In genomic region chr17:30454155-30454861, GRCm38 (mm10) we compare ENCODE assay signal across 18 mouse cellular contexts.
A peak's percentile ranks its signal among the peaks of the same experiment; 100 is the strongest.
DNase-seq lines count a peak whose midpoint lies in the region; ATAC-seq lines count a peak whose summit lies in the region.
"Had no signal": no experiment of that assay in that cellular context is flagged by ENCODE, and none has a peak within 500 bp of the region (broad histone marks: within the 10 kb centered on the region; RNA-seq: fewer than 3 reads in every experiment).

No protein-coding gene starts in this region.

- peaks cover 37% of the 10 kb centered on the region for H3K4me1 ChIP-seq in forebrain, embryonic 12.5 days
- peaks cover 6% of the 10 kb centered on the region; the same call in 1 of the 2 replicates for H3K4me1 ChIP-seq in forebrain, embryonic 11.5 days (replicated peaks; ENCODE audit: control insufficient read depth, insufficient read depth, low read length)
- no peaks in the 10 kb centered on the region for H3K4me1 ChIP-seq in intestine, embryonic 16.5 days (ENCODE audit: control insufficient read depth, insufficient read depth, low read length)
- no peaks in the 10 kb centered on the region for H3K4me1 ChIP-seq in intestine, embryonic 15.5 days (replicated peaks)
- H3K4me1 ChIP-seq in midbrain, embryonic 16.5 days (ENCODE audit: control insufficient read depth, insufficient read depth, low read length) = peaks cover 15% of the 10 kb centered on the region
- H3K4me1 ChIP-seq in midbrain, embryonic 11.5 days (ENCODE audit: control insufficient read depth, insufficient read depth, low read length) = peaks cover 12% of the 10 kb centered on the region
- H3K4me1 ChIP-seq: liver, embryonic 13.5 days; stomach, embryonic 15.5 days had no signal

- H3K36me3 ChIP-seq in forebrain, embryonic 12.5 days (replicated peaks) = no peaks in the 10 kb centered on the region
- no peaks in the 10 kb centered on the region for H3K36me3 ChIP-seq in forebrain, embryonic 11.5 days (ENCODE audit: control insufficient read depth, insufficient read depth, low read length)
- no peaks in the 10 kb centered on the region for H3K36me3 ChIP-seq in intestine, embryonic 16.5 days (ENCODE audit: control insufficient read depth, insufficient read depth, low read length)
- H3K36me3 ChIP-seq in intestine, embryonic 15.5 days = no peaks in the 10 kb centered on the region
- no peaks in the 10 kb centered on the region for H3K36me3 ChIP-seq in midbrain, embryonic 16.5 days (ENCODE audit: control insufficient read depth, insufficient read depth, low read length)
- no peaks in the 10 kb centered on the region for H3K36me3 ChIP-seq in midbrain, embryonic 11.5 days (ENCODE audit: control insufficient read depth, insufficient read depth, low read length)
- H3K36me3 ChIP-seq: embryonic facial prominence, embryonic 10.5 days; embryonic facial prominence, embryonic 15.5 days; kidney, embryonic 15.5 days; limb, embryonic 10.5 days; limb, embryonic 15.5 days; liver, embryonic 13.5 days; neural tube, embryonic 15.5 days; stomach, embryonic 15.5 days had no signal

- 39% methylated on average over 6 of the region's 6 CpGs for WGBS in forebrain, embryonic 12.5 days
- 51% methylated on average over 6 of the region's 6 CpGs for WGBS in forebrain, embryonic 11.5 days
- 64% methylated on average over 6 of the region's 6 CpGs for WGBS in intestine, embryonic 16.5 days
- WGBS in intestine, embryonic 15.5 days = 71% methylated on average over 6 of the region's 6 CpGs
- WGBS in midbrain, embryonic 16.5 days = 36% methylated on average over 6 of the region's 6 CpGs
- 58% methylated on average over 6 of the region's 6 CpGs for WGBS in midbrain, embryonic 11.5 days

- DNase-seq in forebrain, embryonic 11.5 days (ENCODE audit: low spot score) = no peak
- DNase-seq in midbrain, embryonic 11.5 days (ENCODE audit: low spot score, missing footprints) = no peak
- no peak for DNase-seq in frontal cortex, postnatal 36 days (ENCODE audit: low spot score in 2 of 2)
- DNase-seq: liver, embryonic 13.5 days had no signal

- H3K4me3 ChIP-seq in forebrain, embryonic 12.5 days (replicated peaks) = no peak overlapping the region
- H3K4me3 ChIP-seq in forebrain, embryonic 11.5 days (ENCODE audit: low read depth, low read length) = no peak overlapping the region
- H3K4me3 ChIP-seq in intestine, embryonic 16.5 days (ENCODE audit: low read length) = no peak overlapping the region
- H3K4me3 ChIP-seq in intestine, embryonic 15.5 days (replicated peaks) = no peak overlapping the region
- no peak overlapping the region for H3K4me3 ChIP-seq in midbrain, embryonic 16.5 days (ENCODE audit: low read depth, low read length)
- no peak overlapping the region for H3K4me3 ChIP-seq in midbrain, embryonic 11.5 days (ENCODE audit: low read depth, low read length)
- H3K4me3 ChIP-seq: embryonic facial prominence, embryonic 10.5 days; embryonic facial prominence, embryonic 15.5 days; gastrocnemius, adult 2 months; kidney, embryonic 15.5 days; limb, embryonic 10.5 days; limb, embryonic 15.5 days; liver, embryonic 13.5 days; neural tube, embryonic 15.5 days; stomach, embryonic 15.5 days had no signal

- 0 out of 2 replicates have a peak overlapping the region, but pooled peaks have one; percentile 43 for H3K27ac ChIP-seq in forebrain, embryonic 12.5 days
- no peak overlapping the region for H3K27ac ChIP-seq in forebrain, embryonic 11.5 days (ENCODE audit: low read depth, low read length)
- no peak overlapping the region for H3K27ac ChIP-seq in intestine, embryonic 16.5 days (ENCODE audit: low read length)
- H3K27ac ChIP-seq in intestine, embryonic 15.5 days = no peak overlapping the region
- H3K27ac ChIP-seq in midbrain, embryonic 16.5 days (ENCODE audit: low read length) = peak overlapping the region; percentile 2; the same call in 1 of the 2 replicates
- H3K27ac ChIP-seq in midbrain, embryonic 11.5 days (ENCODE audit: low read depth, low read length) = no peak overlapping the region
- H3K27ac ChIP-seq: embryonic facial prominence, embryonic 10.5 days; embryonic facial prominence, embryonic 15.5 days; gastrocnemius, adult 2 months; kidney, embryonic 15.5 days; limb, embryonic 10.5 days; limb, embryonic 15.5 days; liver, embryonic 13.5 days; neural tube, embryonic 15.5 days; stomach, embryonic 15.5 days had no signal

- peak; percentile 49; the same call in 1 of the 2 replicates for ATAC-seq in forebrain, embryonic 12.5 days (ENCODE audit: low FRiP score)
- ATAC-seq in forebrain, embryonic 11.5 days (replicated peaks; ENCODE audit: low FRiP score) = no peak
- 0 out of 2 replicates have a peak, but pooled peaks have one; percentile 16 for ATAC-seq in intestine, embryonic 16.5 days
- ATAC-seq in intestine, embryonic 15.5 days = no peak
- ATAC-seq in midbrain, embryonic 16.5 days = peak; percentile 62
- ATAC-seq in midbrain, embryonic 11.5 days (ENCODE audit: low FRiP score) = no peak

- H3K27me3 ChIP-seq in forebrain, embryonic 12.5 days = no peaks in the 10 kb centered on the region
- no peaks in the 10 kb centered on the region for H3K27me3 ChIP-seq in forebrain, embryonic 11.5 days (ENCODE audit: control insufficient read depth, insufficient read depth, low read length)
- no peaks in the 10 kb centered on the region for H3K27me3 ChIP-seq in intestine, embryonic 16.5 days (replicated peaks; ENCODE audit: control insufficient read depth, insufficient read depth, low read length)
- H3K27me3 ChIP-seq in intestine, embryonic 15.5 days (replicated peaks) = no peaks in the 10 kb centered on the region
- no peaks in the 10 kb centered on the region for H3K27me3 ChIP-seq in midbrain, embryonic 16.5 days (ENCODE audit: control insufficient read depth, insufficient read depth, low read depth, low read length)
- no peaks in the 10 kb centered on the region for H3K27me3 ChIP-seq in midbrain, embryonic 11.5 days (ENCODE audit: control insufficient read depth, insufficient read depth, low read length)
- H3K27me3 ChIP-seq: kidney, embryonic 15.5 days; limb, embryonic 15.5 days; liver, embryonic 13.5 days; neural tube, embryonic 15.5 days; stomach, embryonic 15.5 days had no signal

- H3K4me2 ChIP-seq in forebrain, embryonic 12.5 days = no peak overlapping the region
- no peak overlapping the region for H3K4me2 ChIP-seq in forebrain, embryonic 11.5 days (ENCODE audit: low read depth, low read length, severe bottlenecking)
- H3K4me2 ChIP-seq in intestine, embryonic 16.5 days (ENCODE audit: low read depth, low read length) = no peak overlapping the region
- H3K4me2 ChIP-seq in intestine, embryonic 15.5 days (replicated peaks) = no peak overlapping the region
- no peak overlapping the region for H3K4me2 ChIP-seq in midbrain, embryonic 16.5 days (ENCODE audit: low read length)
- no peak overlapping the region for H3K4me2 ChIP-seq in midbrain, embryonic 11.5 days
- H3K4me2 ChIP-seq: embryonic facial prominence, embryonic 15.5 days; heart, embryonic 11.5 days; kidney, embryonic 15.5 days; limb, embryonic 15.5 days; liver, embryonic 13.5 days; lung, embryonic 14.5 days; neural tube, embryonic 15.5 days; stomach, embryonic 15.5 days had no signal

- no peaks in the 10 kb centered on the region for H3K9me3 ChIP-seq in forebrain, embryonic 12.5 days
- no peaks in the 10 kb centered on the region for H3K9me3 ChIP-seq in forebrain, embryonic 11.5 days (ENCODE audit: control insufficient read depth, low read length)
- no peaks in the 10 kb centered on the region for H3K9me3 ChIP-seq in intestine, embryonic 16.5 days (ENCODE audit: control insufficient read depth, low read length)
- H3K9me3 ChIP-seq in intestine, embryonic 15.5 days = no peaks in the 10 kb centered on the region
- H3K9me3 ChIP-seq in midbrain, embryonic 16.5 days (replicated peaks; ENCODE audit: control insufficient read depth, low read length, poor library complexity, severe bottlenecking) = no peaks in the 10 kb centered on the region
- no peaks in the 10 kb centered on the region for H3K9me3 ChIP-seq in midbrain, embryonic 11.5 days (ENCODE audit: control insufficient read depth, low read length)
- H3K9me3 ChIP-seq: embryonic facial prominence, embryonic 10.5 days; embryonic facial prominence, embryonic 15.5 days; kidney, embryonic 15.5 days; limb, embryonic 10.5 days; limb, embryonic 15.5 days; liver, embryonic 13.5 days; neural tube, embryonic 15.5 days; stomach, embryonic 15.5 days had no signal

- no peak overlapping the region for H3K9ac ChIP-seq in forebrain, embryonic 12.5 days
- H3K9ac ChIP-seq in forebrain, embryonic 11.5 days (ENCODE audit: low read length) = no peak overlapping the region
- H3K9ac ChIP-seq in intestine, embryonic 16.5 days (ENCODE audit: low read depth, low read length) = no peak overlapping the region
- H3K9ac ChIP-seq in intestine, embryonic 15.5 days = no peak overlapping the region
- no peak overlapping the region for H3K9ac ChIP-seq in midbrain, embryonic 16.5 days (ENCODE audit: low read depth, low read length)
- H3K9ac ChIP-seq in midbrain, embryonic 11.5 days (ENCODE audit: low read length) = no peak overlapping the region
- H3K9ac ChIP-seq: embryonic facial prominence, embryonic 15.5 days; kidney, embryonic 15.5 days; limb, embryonic 15.5 days; liver, embryonic 13.5 days; lung, embryonic 14.5 days; neural tube, embryonic 15.5 days; stomach, embryonic 15.5 days had no signal

Comparison
In these comparisons a context has a peak if more than half of its experiments do, and no peak if none do; other contexts are left out.
1. ATAC-seq: peak in forebrain, embryonic 12.5 days (single experiment), intestine, embryonic 16.5 days (single experiment) and midbrain, embryonic 16.5 days (single experiment); none in forebrain, embryonic 11.5 days (single experiment), intestine, embryonic 15.5 days (single experiment) and midbrain, embryonic 11.5 days (single experiment).
2. H3K27ac ChIP-seq: peak in forebrain, embryonic 12.5 days (single experiment) and midbrain, embryonic 16.5 days (single experiment); none in forebrain, embryonic 11.5 days (single experiment), intestine, embryonic 16.5 days (single experiment), intestine, embryonic 15.5 days (single experiment) and midbrain, embryonic 11.5 days (single experiment).